Mouse (Mus musculus): ENCODE measurements at regions not wholly inside any gene's neighbourhood (a gene's known extent, or its start where the extent isn't known, plus 50 kb on each side); places are given as distances from the start of the nearest gene placed in this dataset.

DNA sequence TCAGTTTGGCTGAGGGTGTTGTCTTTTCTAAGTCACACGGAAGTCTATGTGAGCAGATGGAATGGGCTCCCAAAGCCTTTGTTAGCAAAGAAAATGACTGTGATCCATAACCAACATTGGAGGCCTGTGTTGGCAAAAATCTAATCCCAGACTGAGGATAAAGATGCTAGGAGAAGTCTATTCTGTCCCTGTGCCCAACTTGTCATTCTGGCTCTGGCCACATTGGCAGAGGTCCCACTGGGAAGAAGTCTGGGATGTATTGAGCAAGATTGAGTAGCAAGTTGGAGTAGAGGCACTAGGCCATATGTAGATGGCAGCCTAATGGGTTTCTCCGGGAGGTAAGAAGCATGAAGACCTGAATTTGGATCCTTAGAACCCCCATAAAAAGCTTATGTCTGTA is 54.1 kb downstream of the Nog start:
- DNase-seq: no peak

GRCm38 (mm10) chr11:89243370-89243769 is 58.8 kb downstream of the Nog start:
- peak; percentile 40 for DNase-seq

DNA sequence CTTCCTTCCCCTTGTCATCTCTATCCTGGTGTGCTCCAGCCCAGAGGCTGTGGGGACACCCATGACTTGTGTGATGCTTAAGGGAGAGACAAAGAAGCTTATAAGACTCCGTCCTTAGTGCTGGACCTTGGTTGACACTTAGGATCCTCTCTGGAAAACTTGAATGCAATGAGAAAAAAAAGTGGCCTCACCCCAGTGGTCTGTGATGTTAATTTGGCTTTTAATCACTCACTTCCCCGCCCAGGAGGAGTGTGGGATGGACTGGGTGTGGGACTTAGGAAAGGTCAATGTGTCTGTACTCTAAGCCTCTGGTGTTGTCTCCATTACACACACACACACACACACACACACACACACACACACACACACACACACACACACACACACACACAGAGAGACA is 60.0 kb downstream of the Nog start:
- no peak for DNase-seq

DNA sequence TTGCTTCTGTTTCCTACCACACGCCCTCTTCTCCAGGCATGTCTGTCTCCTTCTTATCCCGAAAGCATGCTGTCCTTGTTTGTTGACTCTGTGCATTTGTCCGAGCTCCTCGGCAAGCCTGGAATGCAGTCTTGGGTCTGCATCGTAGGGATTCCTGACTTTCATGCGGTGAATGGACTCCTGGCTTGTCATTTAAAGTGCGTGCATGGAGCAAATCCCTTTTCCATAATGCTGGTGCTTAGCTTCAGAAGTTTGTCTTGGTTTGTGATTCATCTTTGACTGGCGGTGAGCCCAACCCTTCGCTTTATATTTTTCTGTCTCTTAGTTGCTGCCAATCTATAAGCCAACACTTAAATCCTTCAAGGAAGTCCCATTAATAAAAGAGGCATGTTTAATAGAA is 62.2 kb downstream of the Nog start:
- DNase-seq: no peak

- DNase-seq: no peak
Observed at GRCm38 (mm10) chr11:89236904-89237303, 65.2 kb downstream of the Nog start.

- no peak for DNase-seq
Observed at GRCm38 (mm10) chr11:89232884-89233480, 69.2 kb downstream of the Nog start.

GRCm38 (mm10) chr11:89229726-89230125 is 72.4 kb downstream of the Nog start:
- no peak for DNase-seq

- DNase-seq: no peak
Observed at GRCm38 (mm10) chr11:89213204-89213603, 88.9 kb downstream of the Nog start.

DNA sequence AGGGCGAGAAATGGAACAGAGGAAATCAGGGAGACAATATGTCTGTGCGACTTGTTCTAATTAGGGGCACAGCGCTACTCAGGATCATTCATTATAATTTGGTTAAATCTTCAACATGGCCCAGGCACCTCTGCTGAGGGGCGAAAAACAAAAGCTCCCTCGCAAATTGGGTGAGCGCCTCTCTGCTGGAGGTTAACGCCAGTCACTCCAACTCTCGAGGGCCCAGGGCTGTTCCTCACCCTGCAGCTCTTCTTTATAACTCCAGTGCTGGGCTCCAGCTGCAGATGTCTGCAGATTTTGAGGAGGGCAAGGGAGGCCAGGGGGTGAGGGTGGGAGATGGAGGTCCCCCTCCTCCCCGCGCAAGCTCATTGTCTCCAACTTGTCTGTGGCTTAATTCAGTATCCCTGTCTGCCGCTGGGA is 92.6 kb downstream of the Nog start:
- DNase-seq: no peak

GRCm38 (mm10) chr11:89209072-89209471 is 93.1 kb downstream of the Nog start:
- DNase-seq: peak; percentile 9

GRCm38 (mm10) chr11:89206788-89207187 is 95.3 kb downstream of the Nog start:
- no peak for DNase-seq

- DNase-seq: no peak
Observed at GRCm38 (mm10) chr11:89204948-89205545, 97.1 kb downstream of the Nog start.

- DNase-seq: no peak
Observed at GRCm38 (mm10) chr11:89200458-89200857, 101.7 kb downstream of the Nog start.

DNA sequence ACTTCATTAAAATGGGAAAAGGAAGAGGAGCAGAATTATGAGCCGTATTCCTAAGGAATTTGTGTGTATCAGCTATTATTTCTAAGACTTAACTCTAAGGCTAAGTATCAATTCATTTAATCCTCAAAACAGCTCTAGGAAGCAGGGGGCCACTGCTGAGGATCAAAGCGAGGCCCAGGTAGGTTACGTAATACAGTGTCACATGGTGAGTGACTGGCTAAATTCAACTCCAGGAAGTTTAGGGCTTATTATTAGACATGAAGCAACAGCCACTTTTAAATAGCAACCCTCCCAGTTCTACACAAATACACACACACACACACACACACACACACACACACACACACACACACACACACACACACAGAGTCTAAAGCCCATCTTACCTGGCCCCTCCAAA is 109.3 kb downstream of the Nog start:
- no peak for DNase-seq

GRCm38 (mm10) chr11:89186911-89187621 is 113.4 kb downstream of the Gm525 start:
- DNase-seq: peak; percentile 33

GRCm38 (mm10) chr11:89185862-89186261 is 112.2 kb downstream of the Gm525 start:
- peak; percentile 17 for DNase-seq

GRCm38 (mm10) chr11:89181471-89181870 is 107.8 kb downstream of the Gm525 start:
- no peak for DNase-seq

DNA sequence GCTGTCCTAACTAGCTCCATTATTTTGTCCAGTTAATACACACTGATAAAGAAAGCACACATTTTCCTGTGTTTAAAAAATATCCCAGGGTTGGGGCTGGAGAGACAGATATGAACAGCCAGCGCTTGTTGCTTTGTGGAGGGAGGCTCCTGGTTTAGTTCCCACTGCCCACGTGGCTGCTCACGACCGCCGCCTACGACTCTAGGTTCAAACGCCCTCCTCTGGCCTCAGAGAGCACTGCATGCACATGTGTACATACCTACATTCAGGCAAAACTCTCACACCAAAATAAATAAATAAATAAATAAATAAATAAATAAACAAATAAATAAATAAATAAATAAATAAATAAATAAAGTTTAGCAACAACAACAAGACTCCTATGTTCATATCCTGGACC is 104.8 kb downstream of the Gm525 start:
- DNase-seq: no peak

GRCm38 (mm10) chr11:89175511-89175910 is 101.9 kb downstream of the Gm525 start:
- no peak for DNase-seq

- no peak for DNase-seq
Observed at GRCm38 (mm10) chr11:89174967-89175366, 101.3 kb downstream of the Gm525 start.

DNA sequence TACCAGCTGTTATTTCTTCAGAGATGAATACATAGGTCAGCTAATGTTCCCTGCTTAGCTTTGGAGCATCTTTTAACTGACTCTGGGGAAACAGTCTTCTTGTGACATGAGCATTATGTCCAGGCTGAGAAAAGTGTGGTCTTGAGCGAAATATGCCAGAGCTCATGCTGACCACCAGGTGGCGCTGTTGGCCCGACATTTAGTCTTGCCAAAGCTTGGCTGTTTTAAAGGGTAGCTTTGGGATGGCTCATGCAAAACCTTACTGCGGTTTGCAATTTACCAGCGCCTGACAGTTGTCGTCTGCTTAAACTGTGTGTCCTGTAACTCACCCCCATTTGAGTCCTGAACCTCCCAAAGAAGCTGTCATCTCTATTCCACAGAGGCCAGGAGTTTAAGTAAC is 91.6 kb downstream of the Gm525 start:
- DNase-seq: peak; percentile 91

GRCm38 (mm10) chr11:89153466-89154406 is 80.1 kb downstream of the Gm525 start:
- DNase-seq: no peak

GRCm38 (mm10) chr11:89147990-89148389 is 74.3 kb downstream of the Gm525 start:
- no peak for DNase-seq

Measured in right cerebral cortex, postnatal 14 days (tissue).